Mouse (Mus musculus): ENCODE results near the gene Cacnb2.

DNA sequence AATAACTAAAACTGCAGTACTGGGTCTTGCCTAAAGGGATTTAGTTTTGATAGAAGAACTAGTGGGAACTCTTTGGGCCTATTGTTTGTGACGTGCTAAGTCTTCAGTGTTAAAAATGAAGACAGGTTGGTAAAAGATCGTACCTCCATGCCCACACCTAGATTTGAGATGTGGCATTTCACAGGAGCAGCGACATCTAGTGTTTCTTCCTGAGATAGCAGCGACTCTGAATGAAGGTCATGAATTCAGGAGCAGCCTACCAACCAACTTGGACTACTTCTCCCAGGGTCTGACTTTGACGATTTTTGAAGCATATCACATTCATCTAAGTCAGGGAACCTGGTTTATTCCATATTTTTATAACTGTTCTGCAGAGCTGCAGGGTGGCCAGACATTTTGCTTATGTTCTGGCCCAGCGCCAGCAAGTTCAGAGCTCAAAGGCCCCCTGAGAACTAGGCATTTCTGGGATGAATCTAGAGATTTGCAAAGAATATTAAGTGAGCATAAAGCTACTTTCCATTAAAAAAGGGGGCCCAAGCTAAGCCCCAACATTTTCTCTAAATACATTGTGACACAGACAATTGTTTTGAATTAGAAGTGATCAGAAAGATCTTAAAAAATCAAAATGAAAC lies 74.1 kb downstream of the Cacnb2 start:
- TF ChIP-seq POLR2A (IDR thresholded peaks at IDR 0.05; ENCODE audit: borderline replicate concordance, extremely low read depth, insufficient read depth, insufficient read length, poor library complexity, severe bottlenecking) (no peak), CTCF (IDR thresholded peaks at IDR 0.05; ENCODE audit: borderline replicate concordance, extremely low read depth, insufficient read depth, insufficient read length) (peak; percentile 77; the same call in 1 of the 2 replicates)
